Mouse (Mus musculus): Measurements from ENCODE around the gene Casz1. TPM values are rescaled to one million over a fixed set of nuclear protein-coding genes. Genes with fewer than 3 reads are reported as not detected.

Gene Casz1
- polyA plus RNA-seq, 1 experiment from 2014 or later: 9.4 TPM

- H3K9ac ChIP-seq (ENCODE audit: low read length): no peak overlapping the region
- H3K4me2 ChIP-seq (replicated peaks; ENCODE audit: low read depth): no peak overlapping the region
- H3K27me3 ChIP-seq (ENCODE audit: control insufficient read depth, insufficient read depth, low read length): no peaks in the 10 kb centered on the region
- H3K4me1 ChIP-seq (replicated peaks; ENCODE audit: control insufficient read depth, insufficient read depth): peaks cover 12% of the 10 kb centered on the region
- TF ChIP-seq CTCF (IDR thresholded peaks at IDR 0.05; ENCODE audit: low read depth) (no peak), EP300 (optimal IDR thresholded peaks at IDR 0.05) (no peak)
- ATAC-seq (ENCODE audit: low FRiP score, low TSS enrichment) (no peak), DNase-seq (ENCODE audit: low spot score) (no peak)
- H3K36me3 ChIP-seq (ENCODE audit: control insufficient read depth, insufficient read depth, low read length): no peaks in the 10 kb centered on the region
- no peaks in the 10 kb centered on the region for H3K9me3 ChIP-seq (ENCODE audit: control insufficient read depth, low read length)
- WGBS: 53% methylated on average over 9 of the region's 9 CpGs
- peak overlapping the region; percentile 45 for H3K27ac ChIP-seq (replicated peaks)
- H3K4me3 ChIP-seq (ENCODE audit: low read depth, low read length): no peak overlapping the region
Measured at GRCm38 (mm10) chr4:148923414-148923813, 119.2 kb downstream of the Casz1 start.

GRCm38 (mm10) chr4:148923976-148924375 is 119.7 kb downstream of the Casz1 start:
- no peak for DNase-seq (ENCODE audit: low spot score)

GRCm38 (mm10) chr4:148925589-148926359 is 121.5 kb downstream of the Casz1 start:
- peak; percentile 7; the same call in 1 of the 2 replicates for ATAC-seq (ENCODE audit: low FRiP score, low TSS enrichment)
- no peaks in the 10 kb centered on the region for H3K9me3 ChIP-seq (ENCODE audit: control insufficient read depth, low read length)
- no peaks in the 10 kb centered on the region for H3K36me3 ChIP-seq (ENCODE audit: control insufficient read depth, insufficient read depth, low read length)
- peak; percentile 33 for DNase-seq (ENCODE audit: low spot score)
- H3K27me3 ChIP-seq (ENCODE audit: control insufficient read depth, insufficient read depth, low read length): no peaks in the 10 kb centered on the region
- H3K4me1 ChIP-seq (replicated peaks; ENCODE audit: control insufficient read depth, insufficient read depth): peaks cover 12% of the 10 kb centered on the region
- TF ChIP-seq CTCF (IDR thresholded peaks at IDR 0.05; ENCODE audit: low read depth) (no peak), EP300 (optimal IDR thresholded peaks at IDR 0.05) (no peak)
- peak overlapping the region; percentile 78 for H3K27ac ChIP-seq (replicated peaks)
- no peak overlapping the region for H3K4me3 ChIP-seq (ENCODE audit: low read depth, low read length)
- 0 out of 2 replicates have a peak overlapping the region, but pooled peaks have one; percentile 23 for H3K9ac ChIP-seq (ENCODE audit: low read length)
- 33% methylated on average over 18 of the region's 18 CpGs for WGBS
- H3K4me2 ChIP-seq (replicated peaks; ENCODE audit: low read depth): no peak overlapping the region

More at GRCm38 (mm10) chr4:148923976-148924375, 119.7 kb downstream of the Casz1 start:
- WGBS: 54% methylated on average over 8 of the region's 8 CpGs
- Histone ChIP-seq H3K27ac (replicated peaks) (peak overlapping the region; percentile 45), H3K4me1 (replicated peaks; ENCODE audit: control insufficient read depth, insufficient read depth) (peaks cover 12% of the 10 kb centered on the region), H3K4me2 (replicated peaks; ENCODE audit: low read depth) (no peak overlapping the region), H3K9me3 (ENCODE audit: control insufficient read depth, low read length) (no peaks in the 10 kb centered on the region), H3K27me3 (ENCODE audit: control insufficient read depth, insufficient read depth, low read length) (no peaks in the 10 kb centered on the region), H3K9ac (ENCODE audit: low read length) (no peak overlapping the region), H3K36me3 (ENCODE audit: control insufficient read depth, insufficient read depth, low read length) (no peaks in the 10 kb centered on the region), H3K4me3 (ENCODE audit: low read depth, low read length) (no peak overlapping the region)
- no peak for ATAC-seq (ENCODE audit: low FRiP score, low TSS enrichment)
- TF ChIP-seq EP300 (optimal IDR thresholded peaks at IDR 0.05) (no peak), CTCF (IDR thresholded peaks at IDR 0.05; ENCODE audit: low read depth) (no peak)

- no peak overlapping the region for H3K4me2 ChIP-seq (replicated peaks; ENCODE audit: low read depth)
- WGBS: 11% methylated on average over 8 of the region's 8 CpGs
- peak overlapping the region; percentile 78 for H3K27ac ChIP-seq (replicated peaks)
Measured at GRCm38 (mm10) chr4:148926459-148926858, 122.2 kb downstream of the Casz1 start.

GRCm38 (mm10) chr4:148928316-148928715 is 124.1 kb downstream of the Casz1 start:
- Histone ChIP-seq H3K27ac (replicated peaks) (0 out of 2 replicates have a peak overlapping the region, but pooled peaks have one; percentile 31), H3K36me3 (ENCODE audit: control insufficient read depth, insufficient read depth, low read length) (peaks cover 6% of the 10 kb centered on the region; the same call in 1 of the 2 replicates), H3K4me3 (ENCODE audit: low read depth, low read length) (no peak overlapping the region), H3K9me3 (ENCODE audit: control insufficient read depth, low read length) (no peaks in the 10 kb centered on the region), H3K4me1 (replicated peaks; ENCODE audit: control insufficient read depth, insufficient read depth) (peaks cover 9% of the 10 kb centered on the region), H3K4me2 (replicated peaks; ENCODE audit: low read depth) (no peak overlapping the region), H3K9ac (ENCODE audit: low read length) (no peak overlapping the region), H3K27me3 (ENCODE audit: control insufficient read depth, insufficient read depth, low read length) (no peaks in the 10 kb centered on the region)
- 65% methylated on average over 9 of the region's 9 CpGs for WGBS
- DNase-seq (ENCODE audit: low spot score) (no peak), ATAC-seq (ENCODE audit: low FRiP score, low TSS enrichment) (no peak)
- no peak for TF ChIP-seq CTCF (IDR thresholded peaks at IDR 0.05; ENCODE audit: low read depth)
- no peak for TF ChIP-seq EP300 (optimal IDR thresholded peaks at IDR 0.05)

More at GRCm38 (mm10) chr4:148926459-148926858, 122.2 kb downstream of the Casz1 start:
- DNase-seq (ENCODE audit: low spot score) (no peak), ATAC-seq (ENCODE audit: low FRiP score, low TSS enrichment) (no peak)
- H3K9me3 ChIP-seq (ENCODE audit: control insufficient read depth, low read length): no peaks in the 10 kb centered on the region
- peaks cover 12% of the 10 kb centered on the region for H3K4me1 ChIP-seq (replicated peaks; ENCODE audit: control insufficient read depth, insufficient read depth)
- 0 out of 2 replicates have a peak overlapping the region, but pooled peaks have one; percentile 23 for H3K9ac ChIP-seq (ENCODE audit: low read length)
- no peaks in the 10 kb centered on the region for H3K36me3 ChIP-seq (ENCODE audit: control insufficient read depth, insufficient read depth, low read length)
- no peak for TF ChIP-seq EP300 (optimal IDR thresholded peaks at IDR 0.05)
- no peak for TF ChIP-seq CTCF (IDR thresholded peaks at IDR 0.05; ENCODE audit: low read depth)
- no peak overlapping the region for H3K4me3 ChIP-seq (ENCODE audit: low read depth, low read length)
- no peaks in the 10 kb centered on the region for H3K27me3 ChIP-seq (ENCODE audit: control insufficient read depth, insufficient read depth, low read length)

GRCm38 (mm10) chr4:148928876-148929275 is 124.6 kb downstream of the Casz1 start:
- WGBS: 92% methylated on average over 16 of the region's 16 CpGs
- Histone ChIP-seq H3K4me1 (replicated peaks; ENCODE audit: control insufficient read depth, insufficient read depth) (peaks cover 5% of the 10 kb centered on the region), H3K9me3 (ENCODE audit: control insufficient read depth, low read length) (no peaks in the 10 kb centered on the region), H3K9ac (ENCODE audit: low read length) (no peak overlapping the region), H3K36me3 (ENCODE audit: control insufficient read depth, insufficient read depth, low read length) (peaks cover 7% of the 10 kb centered on the region; the same call in 1 of the 2 replicates), H3K27ac (replicated peaks) (no peak overlapping the region), H3K4me3 (ENCODE audit: low read depth, low read length) (no peak overlapping the region), H3K4me2 (replicated peaks; ENCODE audit: low read depth) (no peak overlapping the region), H3K27me3 (ENCODE audit: control insufficient read depth, insufficient read depth, low read length) (no peaks in the 10 kb centered on the region)
- DNase-seq (ENCODE audit: low spot score) (no peak), ATAC-seq (ENCODE audit: low FRiP score, low TSS enrichment) (no peak)
- no peak for TF ChIP-seq EP300 (optimal IDR thresholded peaks at IDR 0.05)
- TF ChIP-seq CTCF (IDR thresholded peaks at IDR 0.05; ENCODE audit: low read depth): no peak
